ENCODE assay signal across 8 mouse cellular contexts in the genomic region with DNA sequence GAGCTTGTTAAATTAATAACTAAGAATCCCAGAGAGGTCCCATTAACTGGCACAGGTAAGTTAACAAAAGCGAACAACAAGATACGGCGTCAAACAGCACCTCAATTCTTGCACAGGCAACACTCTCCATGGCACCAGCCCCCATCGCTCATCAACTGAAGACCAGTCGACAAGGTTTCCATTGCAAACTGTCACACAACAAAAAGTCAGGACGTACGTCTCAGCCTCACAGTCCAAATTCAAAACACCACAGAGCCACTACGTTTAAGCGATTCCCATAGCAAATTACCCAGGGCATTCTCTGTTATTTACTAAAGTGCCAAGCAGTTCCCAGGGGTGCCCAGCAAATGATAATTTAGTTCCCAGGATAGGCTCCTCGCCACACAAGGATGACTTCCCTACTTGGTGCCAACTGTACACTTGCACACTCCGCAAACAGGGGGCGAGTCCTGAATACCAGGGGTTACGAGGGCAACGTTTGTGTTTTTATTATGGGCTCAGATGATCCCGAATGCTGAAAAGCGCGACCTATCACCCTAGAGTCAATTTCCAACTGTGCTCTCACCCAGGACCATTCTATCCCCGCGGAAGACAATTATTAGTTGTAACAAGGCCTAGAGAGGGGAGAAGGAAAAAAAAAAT. TPM values are rescaled to one million over a fixed set of nuclear protein-coding genes. Genes with fewer than 3 reads are reported as not detected.
DNase-seq lines count a peak whose midpoint lies in the region; ATAC-seq and TF ChIP-seq lines count a peak whose summit lies in the region.

No protein-coding gene starts in this region.

- H3K27ac ChIP-seq in spleen, adult 2 months (ENCODE audit: insufficient read depth, low read length): no peak overlapping the region
- H3K27ac ChIP-seq in bone marrow macrophage, adult 2 months (ENCODE audit: insufficient read depth, low read depth, low read length): peak overlapping the region; percentile 6; the same call in 1 of the 2 replicates
- peak overlapping the region; percentile 100; the same call in 1 of the 2 replicates for H3K27ac ChIP-seq in forebrain, embryonic 13.5 days
- peak overlapping the region; percentile 86; the same call in 1 of the 2 replicates for H3K27ac ChIP-seq in liver, embryonic 13.5 days
- H3K27ac ChIP-seq in neural tube, embryonic 14.5 days (ENCODE audit: low read depth, low read length): peak overlapping the region; percentile 100

- no peak for TF ChIP-seq CTCF in spleen, adult 2 months (IDR thresholded peaks at IDR 0.05; ENCODE audit: extremely low read depth, insufficient read depth, insufficient read length, insufficient replicate concordance)
- TF ChIP-seq CTCF in bone marrow macrophage, adult 2 months (IDR thresholded peaks at IDR 0.05; ENCODE audit: low read depth, low read length): no peak

- TF ChIP-seq POLR2A in spleen, adult 2 months (IDR thresholded peaks at IDR 0.05; ENCODE audit: low read depth, low read length): no peak
- no peak for TF ChIP-seq POLR2A in bone marrow macrophage, adult 2 months (IDR thresholded peaks at IDR 0.05; ENCODE audit: borderline replicate concordance, low read depth, low read length)

- peak overlapping the region; percentile 88 for H3K4me2 ChIP-seq in forebrain, embryonic 13.5 days
- peak overlapping the region; percentile 85 for H3K4me2 ChIP-seq in liver, embryonic 13.5 days
- H3K4me2 ChIP-seq in neural tube, embryonic 14.5 days (ENCODE audit: low read depth, low read length): peak overlapping the region; percentile 84

- H3K9me3 ChIP-seq in forebrain, embryonic 13.5 days (replicated peaks): no peaks in the 10 kb centered on the region
- H3K9me3 ChIP-seq in liver, embryonic 13.5 days (replicated peaks): no peaks in the 10 kb centered on the region
- no peaks in the 10 kb centered on the region for H3K9me3 ChIP-seq in neural tube, embryonic 14.5 days (ENCODE audit: control insufficient read depth, low read length)

- no peaks in the 10 kb centered on the region for H3K36me3 ChIP-seq in spleen, adult 2 months (ENCODE audit: control insufficient read depth, insufficient read depth, low read length)
- no peaks in the 10 kb centered on the region for H3K36me3 ChIP-seq in forebrain, embryonic 13.5 days (ENCODE audit: poor library complexity, severe bottlenecking)
- H3K36me3 ChIP-seq in liver, embryonic 13.5 days: no peaks in the 10 kb centered on the region
- no peaks in the 10 kb centered on the region for H3K36me3 ChIP-seq in neural tube, embryonic 14.5 days (ENCODE audit: control insufficient read depth, insufficient read depth, low read length)

- peak overlapping the region; percentile 98 for H3K9ac ChIP-seq in forebrain, embryonic 13.5 days
- peak overlapping the region; percentile 85 for H3K9ac ChIP-seq in liver, embryonic 13.5 days
- peak overlapping the region; percentile 93 for H3K9ac ChIP-seq in neural tube, embryonic 14.5 days (replicated peaks; ENCODE audit: low read depth, low read length)

- DNase-seq in spleen, adult 2 months (ENCODE audit: low read depth in 1 of 2, low spot score in 2 of 2): no peak
- DNase-seq in spleen, postnatal 14 days (ENCODE audit: low spot score in 2 of 2): no peak
- peak; percentile 45 for DNase-seq in induced T-regulatory cell, adult 2 months (ENCODE audit: low read depth)
- DNase-seq in liver, embryonic 13.5 days: peak; percentile 13
- DNase-seq in gastrocnemius, postnatal 10 days: no peak

- H3K4me1 ChIP-seq in spleen, adult 2 months (ENCODE audit: control insufficient read depth, insufficient read depth, insufficient read length): peaks cover 4% of the 10 kb centered on the region
- peaks cover 14% of the 10 kb centered on the region for H3K4me1 ChIP-seq in bone marrow macrophage, adult 2 months (ENCODE audit: control insufficient read depth, insufficient read depth, low read length)
- peaks cover 26% of the 10 kb centered on the region for H3K4me1 ChIP-seq in forebrain, embryonic 13.5 days
- H3K4me1 ChIP-seq in liver, embryonic 13.5 days (replicated peaks): peaks cover 44% of the 10 kb centered on the region
- H3K4me1 ChIP-seq in neural tube, embryonic 14.5 days (ENCODE audit: control insufficient read depth, insufficient read depth, low read length): peaks cover 12% of the 10 kb centered on the region; the same call in 1 of the 2 replicates

- no peak for ATAC-seq in forebrain, embryonic 13.5 days
- no peak for ATAC-seq in liver, embryonic 13.5 days (ENCODE audit: low read depth)
- ATAC-seq in neural tube, embryonic 14.5 days (ENCODE audit: low read depth): no peak

- peak overlapping the region; percentile 73 for H3K4me3 ChIP-seq in spleen, adult 2 months (ENCODE audit: extremely low read depth, insufficient read depth, insufficient read length)
- H3K4me3 ChIP-seq in bone marrow macrophage, adult 2 months (ENCODE audit: insufficient read depth, low read length): peak overlapping the region; percentile 80
- peak overlapping the region; percentile 96 for H3K4me3 ChIP-seq in forebrain, embryonic 13.5 days
- peak overlapping the region; percentile 87 for H3K4me3 ChIP-seq in liver, embryonic 13.5 days (replicated peaks)
- H3K4me3 ChIP-seq in neural tube, embryonic 14.5 days (ENCODE audit: low read depth, low read length): peak overlapping the region; percentile 91

- no peaks in the 10 kb centered on the region for H3K27me3 ChIP-seq in spleen, adult 2 months (ENCODE audit: control insufficient read depth, insufficient read depth, low read length)
- no peaks in the 10 kb centered on the region for H3K27me3 ChIP-seq in forebrain, embryonic 13.5 days
- no peaks in the 10 kb centered on the region for H3K27me3 ChIP-seq in liver, embryonic 13.5 days
- H3K27me3 ChIP-seq in neural tube, embryonic 14.5 days (ENCODE audit: control insufficient read depth, insufficient read depth, low read length): no peaks in the 10 kb centered on the region

- 7% methylated on average over 19 of the region's 19 CpGs for WGBS in spleen, adult 2 months
- WGBS in forebrain, embryonic 13.5 days: 2% methylated on average over 19 of the region's 19 CpGs
- WGBS in liver, embryonic 13.5 days (ENCODE audit: insufficient replicate concordance): 3% methylated on average over 19 of the region's 19 CpGs
- WGBS in neural tube, embryonic 14.5 days: 2% methylated on average over 19 of the region's 19 CpGs

RNA-seq across cellular contexts. Expression of gene Lrp6, which starts 1.0 kb away (rescaled TPM):
- 10.8 and 14.7 TPM in 2 replicates for polyA plus RNA-seq in spleen, adult 2 months (2012; rRNA removed)
- 33.1 and 37.0 TPM in 2 replicates for polyA plus RNA-seq in bone marrow macrophage, adult 2 months (2012; ENCODE audit: insufficient read depth, insufficient read length, missing spikeins)
- 22.5 and 26.6 TPM in 2 replicates for polyA plus RNA-seq in forebrain, embryonic 13.5 days (2015; fragmentation: Nextera tagmentation; extraction: Ambion mirVana)
- polyA plus RNA-seq in liver, embryonic 13.5 days (2015; fragmentation: Nextera tagmentation; extraction: Ambion mirVana): 6.8 and 8.7 TPM in 2 replicates
- polyA plus RNA-seq in neural tube, embryonic 14.5 days (2014; fragmentation: Nextera tagmentation; extraction: Ambion mirVana): 19.7 and 25.4 TPM in 2 replicates
- total RNA-seq in gastrocnemius, postnatal 10 days (2021): 10 to 100 TPM; 47.9 to 54.3 TPM

Comparison
In these comparisons a context has a peak if more than half of its experiments do, and no peak if none do; other contexts are left out.
1. DNase-seq: peak in induced T-regulatory cell, adult 2 months (single experiment) and liver, embryonic 13.5 days (single experiment); none in spleen, adult 2 months (0 of 2), spleen, postnatal 14 days (0 of 2) and gastrocnemius, postnatal 10 days (single experiment).
2. Peak in every context shown above with its lines, with median percentiles within 50 percentile points of each other: H3K4me3 ChIP-seq, H3K4me2 ChIP-seq and H3K9ac ChIP-seq.